In the genomic region with DNA sequence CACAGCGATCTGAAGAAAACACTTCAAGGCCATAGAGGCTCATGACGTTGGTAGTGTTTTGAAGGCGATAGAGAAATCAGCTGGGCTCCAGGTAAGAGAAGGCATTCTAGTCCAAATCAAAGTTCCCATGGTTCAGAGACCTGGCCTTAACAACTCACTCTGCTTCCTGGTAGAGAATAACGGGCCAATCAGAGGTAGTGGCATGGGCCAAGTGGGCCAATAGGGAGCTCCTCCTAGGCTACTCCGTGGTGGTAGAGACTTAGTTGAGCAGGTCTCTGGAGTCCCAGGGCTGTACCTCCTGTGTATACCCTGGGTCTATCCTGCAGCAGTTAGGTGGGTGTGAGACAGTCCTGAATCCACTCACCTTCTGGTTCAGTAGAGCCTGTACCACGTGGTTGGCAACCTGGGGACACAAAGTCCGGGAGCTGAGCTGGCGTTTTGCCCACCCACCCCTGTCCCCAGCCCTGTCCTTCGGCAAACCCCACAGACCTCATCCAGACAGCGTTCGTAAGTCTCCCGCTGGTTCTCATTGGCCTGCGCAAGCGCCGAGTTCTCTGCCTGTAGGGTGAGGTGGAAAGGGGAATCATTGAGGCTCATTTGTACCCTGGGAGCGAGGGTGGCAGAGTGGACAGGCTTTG, we compare ENCODE assay signal across 25 mouse cellular contexts. TPM values are rescaled to one million over a fixed set of nuclear protein-coding genes. Genes with fewer than 3 reads are reported as not detected.
DNase-seq lines count a peak whose midpoint lies in the region; ATAC-seq and TF ChIP-seq lines count a peak whose summit lies in the region.
"Had no signal": no experiment of that assay in that cellular context is flagged by ENCODE, and none has a peak within 500 bp of the region (broad histone marks: within the 10 kb centered on the region; RNA-seq: fewer than 3 reads in every experiment).

No protein-coding gene starts in this region.

- H3K36me3 ChIP-seq in hindbrain, embryonic 10.5 days: peaks cover 83% of the 10 kb centered on the region
- peaks cover 14% of the 10 kb centered on the region; the same call in 1 of the 2 replicates for H3K36me3 ChIP-seq in hindbrain, postnatal 0 days (ENCODE audit: insufficient read depth, low read length)
- H3K36me3 ChIP-seq in liver, embryonic 16.5 days (ENCODE audit: control insufficient read depth, insufficient read depth): no peaks in the 10 kb centered on the region
- H3K36me3 ChIP-seq in myocyte (ENCODE audit: control insufficient read depth, insufficient read depth): peaks cover 16% of the 10 kb centered on the region

- TF ChIP-seq CTCF in hindbrain, postnatal 0 days (IDR thresholded peaks at IDR 0.05; ENCODE audit: low read depth): no peak

- no peak overlapping the region for H3K9ac ChIP-seq in hindbrain, postnatal 0 days (replicated peaks; ENCODE audit: low read length)
- no peak overlapping the region for H3K9ac ChIP-seq in liver, embryonic 16.5 days (ENCODE audit: low read depth, low read length)
- H3K9ac ChIP-seq: embryonic facial prominence, embryonic 15.5 days; forebrain, postnatal 0 days; heart, embryonic 12.5 days; hindbrain, embryonic 12.5 days; hindbrain, embryonic 15.5 days; intestine, embryonic 15.5 days had no signal

- DNase-seq in adrenal gland, postnatal 14 days: peak; percentile 18
- no peak for DNase-seq in adrenal gland, adult 8-10 months
- DNase-seq in hindbrain, embryonic 10.5 days (ENCODE audit: low spot score): no peak
- DNase-seq in hindbrain, postnatal 0 days (ENCODE audit: low spot score): no peak
- DNase-seq in liver: no peak
- DNase-seq: B cell, adult 2 months; cerebellum, adult 11 months; cerebellum, adult 9-11 months; forebrain, postnatal 0 days; gastrocnemius, postnatal 25 days; heart, adult 2 months; heart, postnatal 14 days had no signal

- peaks cover 61% of the 10 kb centered on the region for H3K4me1 ChIP-seq in hindbrain, embryonic 10.5 days (replicated peaks)
- peaks cover 5% of the 10 kb centered on the region; the same call in 1 of the 2 replicates for H3K4me1 ChIP-seq in hindbrain, postnatal 0 days (ENCODE audit: insufficient read depth, low read length)
- no peaks in the 10 kb centered on the region for H3K4me1 ChIP-seq in liver, embryonic 16.5 days (ENCODE audit: control insufficient read depth, low read depth, low read length)

- no peak overlapping the region for H3K4me2 ChIP-seq in hindbrain, postnatal 0 days (ENCODE audit: low read depth, low read length)
- no peak overlapping the region for H3K4me2 ChIP-seq in liver, embryonic 16.5 days (ENCODE audit: low read depth, low read length)
- H3K4me2 ChIP-seq in myocyte (ENCODE audit: low read depth): peak overlapping the region; percentile 79
- H3K4me2 ChIP-seq: embryonic facial prominence, embryonic 12.5 days; embryonic facial prominence, embryonic 15.5 days; heart, embryonic 12.5 days; hindbrain, embryonic 12.5 days; hindbrain, embryonic 15.5 days; intestine, embryonic 15.5 days had no signal

- TF ChIP-seq POLR2A in myocyte (IDR thresholded peaks at IDR 0.05; ENCODE audit: insufficient read length, low read depth): no peak

- no peak for ATAC-seq in hindbrain, postnatal 0 days
- peak; percentile 30; the same call in 1 of the 2 replicates for ATAC-seq in liver, embryonic 16.5 days (ENCODE audit: low read depth)
- no peak for ATAC-seq in frontal cortex, adult (ENCODE audit: low TSS enrichment)
- ATAC-seq: forebrain, embryonic 14.5 days; forebrain, postnatal 0 days; Patski had no signal

- no peak overlapping the region for H3K4me3 ChIP-seq in hindbrain, embryonic 10.5 days
- H3K4me3 ChIP-seq in hindbrain, postnatal 0 days (ENCODE audit: low read length): no peak overlapping the region
- H3K4me3 ChIP-seq in liver, embryonic 16.5 days (ENCODE audit: low read depth, low read length): no peak overlapping the region
- no peak overlapping the region for H3K4me3 ChIP-seq in myocyte
- H3K4me3 ChIP-seq: embryonic facial prominence, embryonic 12.5 days; embryonic facial prominence, embryonic 15.5 days; heart, adult 2 months; heart, embryonic 12.5 days; hindbrain, embryonic 12.5 days; hindbrain, embryonic 15.5 days; intestine, embryonic 15.5 days had no signal

- H3K27me3 ChIP-seq in hindbrain, embryonic 10.5 days (ENCODE audit: insufficient read depth, poor library complexity, severe bottlenecking): no peaks in the 10 kb centered on the region
- H3K27me3 ChIP-seq in hindbrain, postnatal 0 days (ENCODE audit: insufficient read depth, low read length): no peaks in the 10 kb centered on the region
- no peaks in the 10 kb centered on the region for H3K27me3 ChIP-seq in liver, embryonic 16.5 days (ENCODE audit: control insufficient read depth, insufficient read depth, low read depth, low read length)
- no peaks in the 10 kb centered on the region for H3K27me3 ChIP-seq in myocyte (ENCODE audit: control insufficient read depth, insufficient read depth, insufficient read length)
- H3K27me3 ChIP-seq: CH12.LX; embryonic facial prominence, embryonic 12.5 days; embryonic facial prominence, embryonic 15.5 days; heart, embryonic 12.5 days; hindbrain, embryonic 12.5 days; hindbrain, embryonic 15.5 days; intestine, embryonic 15.5 days; Patski had no signal

- 93% methylated on average over 16 of the region's 16 CpGs for WGBS in hindbrain, embryonic 10.5 days
- WGBS in hindbrain, postnatal 0 days: 82% methylated on average over 16 of the region's 16 CpGs
- 76% methylated on average over 16 of the region's 16 CpGs for WGBS in liver, embryonic 16.5 days (ENCODE audit: insufficient replicate concordance)

- H3K79me2 ChIP-seq in myocyte (ENCODE audit: control insufficient read depth, insufficient read depth): peaks cover 54% of the 10 kb centered on the region

- no peak overlapping the region for H3ac ChIP-seq in myocyte (ENCODE audit: control insufficient read depth, insufficient read length)

- peak overlapping the region; percentile 5; the same call in 1 of the 2 replicates for H3K27ac ChIP-seq in hindbrain, embryonic 10.5 days
- no peak overlapping the region for H3K27ac ChIP-seq in hindbrain, postnatal 0 days
- no peak overlapping the region for H3K27ac ChIP-seq in liver, embryonic 16.5 days (ENCODE audit: low read length)
- H3K27ac ChIP-seq: embryonic facial prominence, embryonic 15.5 days; heart, adult 2 months; hindbrain, embryonic 12.5 days; hindbrain, embryonic 15.5 days; intestine, embryonic 15.5 days had no signal

- H3K9me3 ChIP-seq in hindbrain, embryonic 10.5 days: no peaks in the 10 kb centered on the region
- H3K9me3 ChIP-seq in hindbrain, postnatal 0 days (ENCODE audit: low read length): no peaks in the 10 kb centered on the region
- H3K9me3 ChIP-seq in liver, embryonic 16.5 days (replicated peaks; ENCODE audit: control insufficient read depth, low read length): no peaks in the 10 kb centered on the region
- H3K9me3 ChIP-seq: embryonic facial prominence, embryonic 12.5 days; embryonic facial prominence, embryonic 15.5 days; G1E; heart, embryonic 12.5 days; hindbrain, embryonic 12.5 days; hindbrain, embryonic 15.5 days; intestine, embryonic 15.5 days had no signal

TF ChIP-seq in myocyte, 11 proteins besides CTCF, POLR2A, EP300 and RAD21:
- no peak for TF ChIP-seq TCF12 (IDR thresholded peaks at IDR 0.05; ENCODE audit: insufficient read depth, poor library complexity, severe bottlenecking)
- peak; percentile 2 for TF ChIP-seq POLR2AphosphoS2 (IDR thresholded peaks at IDR 0.05; ENCODE audit: insufficient read length, low read depth)
TF ChIP-seq in myocyte: peak in this region for 1.

RNA-seq across cellular contexts. Expression of a gene that starts 24.3 kb away (rescaled TPM):
- 25.6 and 29.0 TPM in 2 replicates for total RNA-seq in adrenal gland, postnatal 14 days (2021)
- total RNA-seq in adrenal gland, adult 8-10 months (2022): 10 to 100 TPM; 20.2 to 54.8 (median 28.3) TPM
- polyA plus RNA-seq in hindbrain, embryonic 10.5 days (2016; fragmentation: Nextera tagmentation; extraction: Ambion mirVana): 13.5 and 15.8 TPM in 2 replicates
- 19.5 and 23.4 TPM in 2 replicates for total RNA-seq in hindbrain, postnatal 0 days (2014; rRNA removed)
- 10.0 and 11.4 TPM in 2 replicates for polyA plus RNA-seq in hindbrain, postnatal 0 days (2015; fragmentation: Nextera tagmentation; extraction: Ambion mirVana)
- polyA plus RNA-seq in liver, embryonic 16.5 days (2015; fragmentation: Nextera tagmentation; extraction: Ambion mirVana): 0.57 and 0.92 TPM in 2 replicates
- 40.9 TPM for polyA plus RNA-seq in myocyte (2012; fragmentation: generic; extraction: Trizol)

RNA-seq across cellular contexts. Expression of a gene that starts 40.5 kb away (rescaled TPM):
- total RNA-seq in adrenal gland, postnatal 14 days (2021): 571 and 598 TPM in 2 replicates
- 100 to 1,000 TPM; 442 to 837 (median 596) TPM for total RNA-seq in adrenal gland, adult 8-10 months (2022)
- 283 and 284 TPM in 2 replicates for polyA plus RNA-seq in hindbrain, embryonic 10.5 days (2016; fragmentation: Nextera tagmentation; extraction: Ambion mirVana)
- total RNA-seq in hindbrain, postnatal 0 days (2014; rRNA removed): 323 and 346 TPM in 2 replicates
- 355 and 374 TPM in 2 replicates for polyA plus RNA-seq in hindbrain, postnatal 0 days (2015; fragmentation: Nextera tagmentation; extraction: Ambion mirVana)
- 309 and 359 TPM in 2 replicates for polyA plus RNA-seq in liver, embryonic 16.5 days (2015; fragmentation: Nextera tagmentation; extraction: Ambion mirVana)
- 691 TPM for polyA plus RNA-seq in myocyte (2012; fragmentation: generic; extraction: Trizol)

RNA-seq across cellular contexts. Expression of a gene that starts 41.3 kb away (rescaled TPM):
- total RNA-seq in adrenal gland, postnatal 14 days (2021): 3.9 and 6.8 TPM in 2 replicates
- 1 to 10 TPM; 5.2 to 8.1 (median 7.1) TPM for total RNA-seq in adrenal gland, adult 8-10 months (2022)
- polyA plus RNA-seq in hindbrain, embryonic 10.5 days (2016; fragmentation: Nextera tagmentation; extraction: Ambion mirVana): 19.3 and 20.2 TPM in 2 replicates
- 10.1 and 13.7 TPM in 2 replicates for total RNA-seq in hindbrain, postnatal 0 days (2014; rRNA removed)
- 12.6 and 12.7 TPM in 2 replicates for polyA plus RNA-seq in hindbrain, postnatal 0 days (2015; fragmentation: Nextera tagmentation; extraction: Ambion mirVana)
- 4.7 and 5.0 TPM in 2 replicates for polyA plus RNA-seq in liver, embryonic 16.5 days (2015; fragmentation: Nextera tagmentation; extraction: Ambion mirVana)
- 11.8 TPM for polyA plus RNA-seq in myocyte (2012; fragmentation: generic; extraction: Trizol)
